Mouse (Mus musculus) cerebellum, adult 8-10 months (tissue): ENCODE measurements around the gene Tnrc18.

Experiments used
- DNase-seq: peaks from one replicate; pipeline ENCODE4 v3.0.0; 2022

Tnrc18 gene

DNA sequence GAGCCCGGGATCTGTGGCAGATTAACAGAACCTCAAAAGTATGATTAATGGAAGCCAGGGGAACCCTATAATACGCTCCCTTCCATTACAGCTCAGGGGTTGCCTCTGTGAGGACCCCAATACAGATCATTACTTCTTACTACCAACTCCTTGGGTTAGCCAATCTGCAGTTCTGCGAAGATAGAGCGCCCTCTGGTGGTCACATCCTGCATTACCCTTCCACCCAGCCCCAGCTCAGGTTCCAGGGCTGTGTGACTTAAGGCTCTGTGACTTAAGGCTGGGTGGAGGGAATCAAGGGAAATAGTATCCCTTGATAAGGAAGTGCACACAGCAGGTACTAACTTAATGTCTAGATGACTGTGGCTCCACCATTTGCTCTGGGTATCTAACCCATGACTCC, 99.4 kb downstream of the Tnrc18 start:
- peak; percentile 90 for DNase-seq

DNA sequence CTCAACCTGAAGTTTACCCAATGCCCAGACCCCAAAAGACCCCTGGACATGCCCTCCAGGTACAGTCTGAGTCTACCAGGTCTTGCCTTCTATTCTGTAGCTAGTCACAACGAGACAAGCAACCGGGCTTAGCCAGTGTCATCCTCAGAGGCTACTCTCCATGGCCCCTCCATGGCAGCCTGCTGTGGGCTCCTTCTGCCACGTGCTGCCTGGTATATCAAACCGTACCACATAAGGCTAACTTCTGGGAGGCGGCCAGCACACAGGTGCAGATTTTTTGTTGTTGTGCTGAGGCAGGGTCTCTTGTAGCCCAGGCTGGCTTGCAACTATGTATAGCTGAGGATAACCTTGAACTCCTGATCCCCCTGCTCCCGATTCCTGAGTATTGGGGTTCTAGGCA, 101.4 kb downstream of the Tnrc18 start:
- peak; percentile 56 for DNase-seq

DNA sequence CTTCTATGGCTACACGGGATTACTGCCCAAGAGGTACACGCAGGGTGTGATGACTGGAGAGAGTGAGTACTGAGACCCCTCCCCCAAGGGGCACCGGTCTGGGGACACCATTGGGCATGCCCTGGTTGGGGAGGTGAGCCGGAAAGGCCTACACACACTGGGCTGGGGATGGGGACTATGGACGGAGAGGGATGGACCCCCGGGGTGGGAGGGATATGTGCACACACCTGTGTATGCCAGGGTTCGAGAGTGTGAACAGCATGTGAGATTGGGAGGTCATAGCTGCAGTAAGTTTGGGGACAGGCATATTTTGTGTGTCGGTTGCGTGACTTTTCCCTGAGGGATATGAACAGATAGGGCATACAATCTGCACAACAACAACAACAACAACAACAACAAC, 102.4 kb downstream of the Tnrc18 start:
- DNase-seq, result no peak

DNA sequence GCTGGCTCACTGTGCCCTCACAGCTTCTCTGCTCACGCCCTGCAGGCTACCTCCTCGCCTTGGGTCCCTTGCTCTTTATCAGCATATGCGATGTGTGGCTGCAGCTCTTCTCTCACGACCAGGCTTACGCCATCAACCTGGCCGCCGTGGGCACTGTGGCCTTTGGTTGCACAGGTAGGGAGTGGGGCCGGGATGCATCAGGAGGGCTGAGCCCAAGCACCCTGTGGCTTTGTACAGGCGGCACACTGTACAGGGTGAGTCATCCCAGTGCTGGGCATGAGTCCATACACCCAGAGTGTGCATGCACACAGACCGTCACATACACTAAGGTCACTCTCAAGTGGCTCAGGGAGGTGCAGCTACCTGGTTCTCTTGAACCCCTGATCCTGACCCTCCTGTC, 103.5 kb downstream of the Tnrc18 start:
- DNase-seq, result peak; percentile 69

DNA sequence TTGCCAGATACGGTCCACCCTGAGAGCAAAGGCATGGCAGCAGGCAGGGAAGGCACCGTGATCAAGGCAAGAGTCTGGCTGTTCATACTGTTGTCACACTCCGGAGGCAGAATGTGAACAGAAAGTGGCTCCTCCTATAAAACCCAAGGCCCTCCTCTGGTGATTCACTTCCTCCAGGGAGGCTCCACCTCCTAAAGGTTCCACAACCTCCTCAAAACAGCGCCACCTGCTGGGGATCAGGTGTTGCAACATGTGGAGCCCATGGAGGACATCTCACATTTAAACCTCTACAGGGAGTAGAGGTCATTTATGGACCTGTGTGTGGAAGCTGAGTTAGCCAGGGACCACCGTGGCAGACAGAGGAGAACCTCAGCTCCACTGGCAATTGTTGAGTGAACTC, 105.1 kb downstream of the Tnrc18 start:
- DNase-seq, result no peak

DNA sequence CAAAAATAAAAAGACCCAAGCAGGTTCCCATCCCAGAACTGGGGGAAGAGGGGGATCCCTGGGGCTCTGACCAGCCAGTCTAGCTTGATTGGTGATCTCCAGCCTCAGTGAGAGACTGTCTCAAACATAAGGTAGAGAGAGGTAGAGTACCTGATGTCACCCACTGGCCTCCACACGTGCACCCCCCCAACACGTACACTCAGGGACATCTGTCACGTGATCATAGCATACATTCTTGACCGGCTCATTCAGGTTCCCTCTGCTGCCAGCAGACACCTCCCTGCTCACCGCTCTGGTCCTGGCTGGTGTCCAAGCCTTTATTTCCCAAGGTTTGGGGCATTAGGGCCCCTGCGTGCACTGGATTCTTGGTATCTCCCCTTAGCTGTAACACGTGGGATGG, 108.0 kb downstream of the Tnrc18 start:
- DNase-seq, result no peak

DNA sequence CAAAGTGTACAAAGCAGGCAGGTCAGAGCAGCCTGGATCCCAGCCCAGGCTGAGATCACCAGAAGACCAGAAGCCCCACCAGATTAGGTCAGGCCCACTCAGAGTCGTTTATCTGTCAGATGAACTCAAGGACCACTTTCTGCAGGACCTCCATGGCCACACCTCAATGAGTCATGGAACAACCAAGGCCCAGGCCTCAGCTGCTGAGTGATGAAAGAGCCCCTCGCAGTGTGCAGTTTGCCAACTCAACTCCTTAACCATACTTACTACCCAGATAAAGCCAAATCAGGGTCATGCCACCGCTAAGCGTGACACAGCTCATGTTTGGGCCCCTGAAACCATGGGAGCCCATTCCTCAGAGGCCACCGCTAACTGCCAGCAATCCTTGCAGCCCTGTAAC, 109.8 kb downstream of the Tnrc18 start:
- DNase-seq, result no peak

DNA sequence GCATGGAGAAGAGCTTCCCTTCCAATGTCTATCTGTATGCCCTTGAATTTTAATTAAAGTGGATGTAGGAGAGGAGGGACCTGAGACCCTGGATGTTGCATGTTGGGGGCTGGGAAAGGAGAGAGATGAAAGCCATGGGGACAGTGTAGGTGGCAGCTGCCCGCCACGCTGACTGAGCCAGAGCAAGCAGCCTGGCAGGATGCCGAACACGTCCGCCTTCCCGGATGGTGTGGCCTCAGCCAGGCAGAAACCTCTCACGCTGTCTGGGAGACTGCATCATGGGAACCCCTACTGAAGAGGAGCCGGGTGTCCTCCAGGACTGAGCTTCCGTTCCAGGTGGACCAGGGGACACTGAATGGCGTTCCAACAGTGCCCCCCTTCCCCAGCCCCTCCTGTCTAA, 113.9 kb downstream of the Tnrc18 start:
- DNase-seq, result peak; percentile 82

DNA sequence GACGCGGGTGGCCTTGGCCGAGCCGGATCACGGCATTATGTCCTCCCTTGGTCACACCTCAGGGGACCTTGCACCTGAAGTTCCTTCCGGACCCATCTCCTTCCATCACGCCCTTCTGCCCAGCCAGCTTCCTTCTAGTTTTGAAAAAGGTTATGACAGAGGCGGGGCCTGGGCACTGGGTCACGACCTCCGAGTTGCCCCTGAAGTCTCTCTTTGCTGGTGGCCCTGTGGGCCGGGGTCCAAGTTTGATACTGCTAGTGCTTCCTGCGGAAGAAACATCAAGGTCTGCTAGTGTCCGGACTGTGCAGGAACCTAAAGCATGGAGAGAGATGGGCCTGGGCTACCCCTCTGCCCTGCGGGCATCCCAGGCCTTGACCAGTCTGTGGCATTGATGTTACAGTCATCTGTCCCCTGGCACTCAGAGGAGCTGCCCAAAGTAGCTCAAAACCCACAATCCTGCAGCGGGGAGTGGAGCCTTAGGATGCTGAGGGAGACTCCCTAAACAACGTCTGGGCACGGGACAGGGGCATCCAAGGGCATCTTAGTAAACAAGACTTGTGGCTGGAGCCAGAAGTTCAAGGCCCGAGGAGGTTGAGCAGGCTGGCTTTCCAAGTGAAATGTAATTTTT, 114.8 kb downstream of the Tnrc18 start:
- peak; percentile 60 for DNase-seq

DNA sequence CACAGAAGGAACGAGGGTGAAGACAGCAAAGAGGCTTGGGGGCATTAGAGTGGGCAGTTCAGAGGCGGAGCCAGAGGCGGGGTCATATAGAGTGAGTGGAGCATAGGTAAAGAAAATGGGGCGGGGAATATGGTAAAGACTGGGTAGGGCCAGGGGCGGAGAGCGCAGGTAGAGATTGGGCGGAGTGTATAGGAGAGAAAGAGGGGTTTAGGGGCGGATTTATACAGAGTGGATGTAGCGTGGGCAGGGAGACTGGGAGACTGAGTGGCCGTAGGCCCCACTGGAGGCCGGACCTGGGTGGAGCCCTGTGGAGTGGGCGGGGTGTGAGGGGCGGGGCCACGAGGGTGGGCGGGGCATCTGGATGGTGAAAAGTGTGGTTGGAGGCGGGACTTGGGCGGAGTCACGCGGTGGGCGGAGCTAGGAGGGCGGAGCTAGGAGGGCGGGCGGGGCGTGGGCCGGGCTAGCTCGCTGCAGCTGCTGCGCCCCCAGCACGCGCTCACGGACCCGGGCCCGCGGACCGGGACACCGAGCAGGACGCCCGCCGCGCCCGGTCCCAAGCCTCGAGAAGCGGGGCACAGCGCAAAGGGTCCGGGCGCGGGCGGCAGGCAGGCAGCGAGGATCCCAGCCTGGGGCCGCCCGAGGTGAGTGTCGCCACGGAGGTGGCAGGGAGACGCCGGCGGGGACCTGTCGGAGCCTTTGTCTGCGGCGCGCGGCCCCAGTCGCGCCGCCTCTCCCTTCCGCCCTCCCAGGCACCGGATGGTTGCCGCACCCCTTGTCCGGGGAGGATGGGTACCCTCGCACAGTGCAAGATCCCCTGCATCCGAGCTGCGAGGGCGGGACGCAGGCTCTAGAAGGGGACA, 115.6 kb downstream of the Tnrc18 start:
- peak; percentile 67 for DNase-seq

DNA sequence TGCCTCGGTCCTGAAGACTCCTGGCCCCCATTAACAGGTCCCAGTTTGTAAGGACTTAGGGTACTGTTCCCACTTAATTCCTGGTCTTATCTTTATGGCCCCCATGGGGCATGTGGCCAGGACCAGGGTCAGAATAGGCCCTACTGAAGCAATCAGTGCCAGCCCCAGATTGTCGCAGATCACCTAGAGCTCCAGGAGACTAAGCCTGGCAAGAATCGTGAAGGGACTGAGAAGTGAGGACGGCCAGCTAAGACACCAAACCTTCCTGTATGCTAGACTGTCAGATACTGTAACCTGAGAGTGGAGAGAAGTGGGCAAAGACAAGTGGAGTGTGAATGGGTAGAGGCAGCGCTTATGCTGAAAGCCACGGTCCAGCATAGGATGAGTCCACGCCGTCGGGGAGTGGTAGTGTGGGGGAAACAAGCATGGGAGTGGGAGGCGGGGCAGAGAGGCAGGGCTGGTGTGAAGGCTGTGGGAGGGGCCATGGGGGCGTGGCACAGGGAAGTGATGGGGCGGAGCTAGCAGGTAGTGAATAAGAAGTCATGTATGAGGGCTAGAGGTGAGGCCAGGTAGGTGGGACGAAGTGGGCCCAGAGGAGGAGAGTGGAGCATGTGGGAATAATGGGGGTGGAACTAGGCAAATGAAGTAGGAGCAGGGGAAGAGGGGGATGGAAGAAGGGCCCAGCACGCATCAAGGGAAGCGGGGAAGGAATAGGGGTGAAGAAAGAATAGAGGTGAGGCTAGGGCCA, 116.4 kb downstream of the Tnrc18 start:
- peak; percentile 69 for DNase-seq

DNA sequence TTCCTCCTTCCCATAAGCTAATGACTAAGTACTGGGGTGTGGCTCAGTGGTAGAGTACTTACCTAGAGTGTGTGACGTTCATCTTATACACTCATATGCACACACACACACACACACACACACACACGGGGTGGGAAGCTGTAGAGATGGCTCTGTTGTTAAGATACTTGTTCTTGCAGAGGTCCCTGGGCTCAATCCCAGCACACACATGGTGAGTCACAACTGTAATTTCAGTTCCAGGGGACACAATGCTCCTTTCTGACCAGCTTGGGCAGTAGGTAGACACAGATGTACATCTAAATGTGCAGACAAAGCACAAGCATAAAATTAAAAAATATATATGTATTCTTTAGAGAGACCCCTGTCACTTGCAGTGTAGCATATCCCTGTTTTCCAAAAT, 119.7 kb downstream of the Tnrc18 start:
- DNase-seq, result no peak

DNA sequence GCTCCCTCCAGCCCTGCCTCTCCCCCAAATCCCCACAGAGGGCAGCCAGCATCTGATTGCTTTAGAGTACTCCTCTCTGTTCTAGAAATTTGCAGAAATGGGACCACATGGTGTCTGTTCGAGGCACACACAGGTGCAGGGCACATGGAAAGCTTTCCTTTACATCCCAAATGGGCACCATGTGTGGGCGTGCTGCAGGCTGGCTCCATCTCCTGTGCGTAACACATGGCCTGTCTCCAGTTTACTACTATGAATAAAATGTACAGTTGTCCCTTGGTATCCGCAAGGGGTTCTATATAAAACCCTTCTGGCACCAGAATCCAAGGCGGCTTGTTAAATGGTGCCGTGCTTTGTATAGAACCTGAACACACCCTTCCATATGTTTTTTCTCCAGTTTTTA, 120.6 kb downstream of the Tnrc18 start:
- DNase-seq, result no peak

DNA sequence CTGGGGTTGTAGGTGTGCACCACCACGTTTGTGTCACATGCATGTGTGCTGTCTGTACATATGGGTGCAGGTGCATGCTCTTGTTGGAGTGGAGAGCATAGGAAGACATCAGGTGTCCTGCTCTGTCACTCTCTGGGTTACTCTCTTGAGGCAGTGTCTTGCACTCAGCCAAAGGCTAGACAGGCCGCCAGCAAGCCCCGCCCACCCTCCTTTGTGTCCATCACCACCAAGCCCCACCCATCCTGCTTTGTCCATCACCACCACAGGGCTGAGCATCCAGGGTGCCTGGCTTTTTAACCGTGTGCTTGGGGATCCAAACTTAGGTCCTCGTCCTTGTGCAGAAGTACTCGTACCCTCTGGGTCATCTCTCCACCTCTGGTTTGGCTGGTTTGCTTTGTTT, 121.2 kb downstream of the Tnrc18 start:
- DNase-seq, result no peak

DNA sequence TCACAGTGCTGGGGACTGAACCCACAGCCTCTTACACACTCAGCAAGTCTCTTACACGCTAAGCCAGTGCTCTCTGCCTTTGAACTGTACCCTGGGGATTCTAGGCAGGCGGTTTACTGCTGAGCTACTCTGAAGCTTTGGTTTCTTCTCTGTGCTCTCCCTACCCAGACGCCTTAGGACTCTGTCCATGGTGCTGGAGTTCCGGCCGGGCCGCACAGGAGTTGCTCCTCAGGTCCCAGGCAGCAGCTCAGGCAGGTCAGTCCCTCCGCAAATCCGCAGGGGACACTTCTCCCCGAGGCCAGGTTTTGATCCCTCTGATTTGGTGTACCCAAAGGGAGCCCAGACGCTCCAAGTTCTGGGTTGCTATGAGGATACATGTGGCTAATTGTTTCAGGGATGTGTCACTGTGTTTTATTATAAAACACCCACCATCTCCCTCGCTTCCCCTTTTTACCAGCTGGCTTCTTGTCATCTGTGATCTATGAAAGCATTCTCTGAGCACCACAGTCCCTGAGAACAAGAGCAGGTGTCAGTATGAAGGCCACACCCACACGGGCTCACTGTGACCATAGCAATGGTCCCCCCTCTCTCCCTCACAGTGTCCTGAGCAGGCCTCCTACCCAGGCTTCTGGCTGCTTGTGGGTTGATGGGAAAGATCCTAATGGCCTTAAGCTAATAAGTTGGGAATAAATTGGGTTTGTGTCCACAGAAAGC, 122.7 kb downstream of the Tnrc18 start:
- DNase-seq, result no peak

DNA sequence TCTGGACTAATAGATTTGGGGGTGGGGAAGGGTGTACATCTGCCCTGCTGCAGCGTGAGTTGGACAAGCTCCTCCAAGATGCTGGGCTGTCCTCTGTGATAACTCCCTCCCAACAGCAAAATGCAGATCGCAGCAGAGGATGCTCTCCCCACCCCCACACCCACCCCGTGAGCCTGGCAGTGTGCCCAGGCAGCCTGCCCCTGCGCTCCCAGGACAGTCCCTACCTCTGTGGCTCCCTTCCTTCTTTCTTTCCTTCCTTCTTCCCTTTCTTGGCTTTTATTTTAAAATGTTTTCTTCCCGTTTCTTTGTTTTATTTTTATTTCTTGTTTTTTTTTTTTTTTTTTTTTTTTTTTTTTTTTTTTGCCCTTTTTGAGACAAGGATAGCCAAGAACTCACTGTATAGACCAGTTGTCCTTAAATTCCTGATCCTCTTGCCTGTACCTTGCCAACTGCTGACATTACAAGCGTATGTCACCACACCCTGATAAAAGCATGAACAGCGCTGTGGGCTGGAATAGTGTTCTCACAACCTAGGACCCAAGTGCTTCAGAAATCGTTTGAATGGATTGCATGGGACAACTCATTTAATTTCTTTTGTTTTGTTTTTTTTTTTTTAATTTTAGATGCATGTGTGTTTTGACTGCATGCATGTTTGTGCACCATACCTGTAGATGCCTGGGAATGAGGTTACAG, 123.6 kb downstream of the Tnrc18 start:
- DNase-seq, result no peak

DNA sequence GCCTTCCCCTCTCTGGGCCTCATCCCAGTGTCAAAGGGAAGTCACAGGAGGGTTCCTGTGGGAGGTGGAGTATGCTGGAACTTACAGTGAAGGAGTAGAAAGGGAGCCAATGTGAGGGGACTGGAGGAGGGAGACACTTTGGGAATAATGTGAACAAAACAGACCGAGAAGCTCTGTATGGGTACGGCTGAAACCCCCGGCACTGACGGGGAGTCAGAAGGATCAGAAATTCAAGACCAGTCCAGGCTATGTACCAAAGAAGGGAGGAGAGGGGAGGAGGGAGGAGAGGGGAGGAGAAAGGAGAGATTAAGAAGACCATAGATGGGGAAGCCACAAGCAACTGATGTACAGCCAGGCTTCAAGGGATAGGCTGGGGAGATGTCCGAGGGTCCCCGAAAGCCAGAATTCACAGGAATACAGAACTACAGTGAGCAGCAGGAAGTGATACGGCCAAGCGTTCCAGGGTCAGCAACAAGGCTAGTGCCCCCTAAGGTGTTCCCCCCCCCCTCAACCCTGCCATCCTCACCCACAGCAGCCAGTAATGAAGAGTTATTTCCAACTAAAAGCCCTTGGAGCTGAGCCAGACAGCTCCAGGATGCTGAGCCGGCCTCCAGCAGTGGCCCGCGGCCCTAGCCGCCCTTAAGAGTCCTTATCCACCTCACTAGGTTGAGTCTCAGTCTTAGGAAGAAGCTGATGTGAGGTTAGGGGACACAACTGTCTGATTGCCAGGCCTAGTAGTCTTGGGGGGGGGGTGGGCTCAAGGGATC, 124.3 kb downstream of the Tnrc18 start:
- peak; percentile 55 for DNase-seq

DNA sequence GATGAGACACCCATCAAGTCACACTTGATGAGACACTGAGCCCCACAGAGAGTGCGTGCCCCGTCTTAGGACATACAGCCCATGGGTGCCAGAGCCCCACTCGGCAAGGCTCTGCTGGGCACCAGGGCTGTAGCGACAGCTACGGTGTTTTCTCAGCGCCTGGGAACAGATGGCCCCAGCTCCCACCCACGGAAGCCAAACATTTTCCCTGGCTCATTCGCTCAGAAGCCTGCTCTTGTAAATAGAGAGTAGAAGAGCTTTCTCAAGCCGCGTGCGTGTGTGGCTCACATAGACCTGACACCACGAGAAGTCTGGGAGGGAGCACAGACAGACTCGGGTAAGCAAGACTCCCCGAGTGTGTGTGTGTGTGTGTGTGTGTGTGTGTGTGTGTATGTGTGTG, 125.2 kb downstream of the Tnrc18 start, which contains the start of gene Slc29a4:
TSS of gene Slc29a4 (plus strand) at position 265 of the 400 bp plus-strand sequence.
- peak; percentile 73 for DNase-seq

DNA sequence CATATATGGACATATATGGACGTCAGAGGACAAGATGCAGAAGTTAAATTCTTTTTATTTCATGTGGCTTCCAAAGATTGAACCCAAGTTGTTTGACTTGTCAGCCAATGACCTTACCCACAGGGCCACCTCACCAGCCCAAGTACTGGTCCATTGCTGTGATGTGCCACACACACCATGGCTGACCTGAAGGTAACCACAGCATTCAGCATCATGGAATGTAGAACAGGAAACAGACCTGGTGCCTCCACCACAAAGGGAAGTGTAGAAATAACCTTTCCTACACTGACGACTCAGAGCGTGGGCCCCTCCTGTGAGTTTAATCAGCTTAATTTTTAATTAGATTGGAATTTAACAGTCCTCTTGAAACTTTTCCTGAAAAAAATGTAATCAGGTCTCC, 127.1 kb downstream of the Tnrc18 start:
- DNase-seq, result no peak

DNA sequence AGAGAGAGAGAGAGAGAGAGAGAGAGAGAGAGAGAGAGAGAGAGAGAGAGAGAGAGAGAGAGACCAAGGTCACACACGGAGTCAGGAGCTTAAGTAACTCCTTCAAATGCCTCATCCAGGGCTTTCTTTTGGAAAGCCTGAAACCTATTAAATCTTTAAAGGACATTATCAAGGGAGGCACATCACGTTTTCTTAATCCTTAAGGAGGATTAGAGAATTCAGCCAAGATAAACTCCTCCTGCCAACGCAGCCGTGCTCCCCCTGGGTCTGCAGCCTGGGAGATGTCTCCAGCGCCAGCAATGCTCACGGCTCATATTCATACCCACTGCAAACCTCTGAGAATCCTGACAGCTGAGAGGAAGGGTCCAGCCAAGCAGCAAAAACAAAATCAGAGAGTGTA, 128.6 kb downstream of the Tnrc18 start:
- no peak for DNase-seq

DNA sequence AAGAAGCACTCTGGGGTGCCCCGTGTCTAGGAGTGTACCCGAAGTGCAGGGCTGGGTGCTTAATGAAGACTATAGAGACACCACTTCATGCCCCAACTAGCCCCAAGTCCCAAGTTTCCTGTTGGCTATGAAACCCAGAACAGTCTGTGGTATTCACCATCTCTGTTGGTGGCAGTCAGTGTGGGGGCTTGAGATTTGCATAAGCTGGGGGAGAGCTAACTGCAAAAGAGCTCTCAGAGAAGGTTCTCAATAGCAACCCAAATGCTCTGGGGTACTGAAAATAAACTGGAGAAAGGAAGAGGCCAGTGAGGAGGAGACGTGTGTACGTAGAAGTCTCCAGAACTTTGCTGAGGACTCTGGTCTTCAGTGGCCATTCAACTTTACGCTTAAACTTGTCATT, 134.9 kb downstream of the Tnrc18 start:
- no peak for DNase-seq

DNA sequence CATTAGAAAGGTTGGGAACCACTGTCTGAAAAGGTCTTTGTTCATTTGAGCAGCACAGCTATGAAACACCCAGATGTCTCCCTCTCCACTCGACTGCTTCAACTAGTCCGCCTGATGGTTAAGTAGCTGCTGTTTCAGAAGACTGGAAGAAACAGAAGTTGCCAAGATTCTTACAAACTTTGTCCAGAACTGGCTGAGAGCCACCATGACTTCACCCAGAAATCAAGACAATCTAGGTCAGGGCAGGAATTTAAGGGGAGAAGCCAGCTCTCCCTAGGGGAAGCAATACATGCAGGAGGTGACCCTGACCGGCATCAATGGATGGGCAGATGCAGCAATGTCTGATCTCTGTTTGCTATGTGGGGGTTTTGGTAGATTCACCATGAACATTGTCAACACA, 135.6 kb downstream of the Tnrc18 start:
- DNase-seq, result no peak
